In the genomic region with DNA sequence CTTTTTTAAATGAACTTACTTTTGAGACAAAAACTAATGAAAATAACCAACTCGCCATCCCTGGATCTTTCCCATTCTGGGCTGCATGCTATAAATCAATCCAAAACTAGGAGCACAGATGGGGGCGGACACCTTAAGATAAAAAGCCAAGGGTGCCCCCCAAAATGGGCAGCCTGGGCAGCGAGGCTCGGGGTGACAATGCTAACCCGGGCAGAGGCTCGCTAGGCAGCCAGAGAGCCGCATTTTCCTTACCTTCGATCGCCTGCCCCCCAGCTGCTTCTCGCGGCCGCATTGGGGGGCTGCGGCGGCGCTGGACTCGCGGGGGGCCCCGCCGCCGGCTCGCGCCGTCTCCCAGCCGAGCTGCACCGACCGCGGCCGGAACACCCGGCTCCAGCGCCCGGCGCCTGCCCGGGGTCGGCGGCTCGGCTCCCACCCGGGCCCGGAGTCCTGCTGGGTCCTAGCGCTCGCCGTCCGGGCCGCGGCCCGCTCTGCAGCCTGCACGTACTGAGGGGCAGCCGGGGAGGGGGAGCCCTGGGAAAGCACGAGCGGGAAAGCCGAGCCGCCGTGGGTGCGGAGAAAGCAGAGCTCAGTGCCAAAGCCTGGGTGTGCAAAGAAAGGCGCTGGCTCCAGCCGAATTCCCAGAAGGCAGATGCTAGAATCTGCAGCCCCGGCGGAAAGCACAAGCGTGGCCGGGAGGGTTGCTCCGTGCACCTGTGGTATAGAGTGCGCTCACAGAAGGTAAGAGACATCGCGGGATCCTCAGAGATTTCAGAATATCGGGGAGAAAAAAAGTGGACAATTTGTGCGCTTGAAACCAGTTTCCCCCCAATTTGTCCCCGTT, we compare ENCODE assay signal across 8 mouse cellular contexts. TPM values are rescaled to one million over a fixed set of nuclear protein-coding genes. Genes with fewer than 3 reads are reported as not detected.
A peak's percentile ranks its signal among the peaks of the same experiment; 100 is the strongest.
DNase-seq lines count a peak whose midpoint lies in the region; ATAC-seq and TF ChIP-seq lines count a peak whose summit lies in the region.

TSS of gene Foxn3 (minus strand) at position 364 of the 841 bp plus-strand sequence.

- H3K9ac ChIP-seq in ES-Bruce4 (ENCODE audit: low read depth, poor library complexity, severe bottlenecking): peak within 1 kb of the TSS; percentile 89
- H3K9ac ChIP-seq in forebrain, embryonic 13.5 days: peak within 1 kb of the TSS; percentile 93
- H3K9ac ChIP-seq in heart, embryonic 16.5 days (ENCODE audit: low read length): peak within 1 kb of the TSS; percentile 96
- H3K9ac ChIP-seq in liver, embryonic 16.5 days (ENCODE audit: low read depth, low read length): peak within 1 kb of the TSS; percentile 80
- peak within 1 kb of the TSS; percentile 75 for H3K9ac ChIP-seq in neural tube, embryonic 13.5 days
- H3K9ac ChIP-seq in stomach, postnatal 0 days (ENCODE audit: low read length): peak within 1 kb of the TSS; percentile 76

- TF ChIP-seq POLR2A in ES-Bruce4 (IDR thresholded peaks at IDR 0.05; ENCODE audit: insufficient read depth, low read length): no peak

- TF ChIP-seq EP300 in ES-Bruce4 (IDR thresholded peaks at IDR 0.05; ENCODE audit: insufficient read depth, low read depth, low read length): no peak
- no peak for TF ChIP-seq EP300 in stomach, postnatal 0 days (optimal IDR thresholded peaks at IDR 0.05)

- peak within 1 kb of the TSS; percentile 72 for H3K4me2 ChIP-seq in forebrain, embryonic 13.5 days
- peak within 1 kb of the TSS; percentile 84 for H3K4me2 ChIP-seq in heart, embryonic 16.5 days (ENCODE audit: low read depth, low read length)
- peak within 1 kb of the TSS; percentile 88 for H3K4me2 ChIP-seq in liver, embryonic 16.5 days (ENCODE audit: low read depth, low read length)
- H3K4me2 ChIP-seq in neural tube, embryonic 13.5 days: peak within 1 kb of the TSS; percentile 56
- peak within 1 kb of the TSS; percentile 88 for H3K4me2 ChIP-seq in stomach, postnatal 0 days (replicated peaks; ENCODE audit: low read depth)

- under 1% methylated on average over 63 of the region's 66 CpGs for WGBS in forebrain, embryonic 13.5 days
- under 1% methylated on average over 65 of the region's 66 CpGs for WGBS in heart, embryonic 16.5 days
- WGBS in liver, embryonic 16.5 days (ENCODE audit: insufficient replicate concordance): under 1% methylated on average over 61 of the region's 66 CpGs
- under 1% methylated on average over 66 of the region's 66 CpGs for WGBS in neural tube, embryonic 13.5 days
- WGBS in stomach, postnatal 0 days: under 1% methylated on average over 64 of the region's 66 CpGs

- DNase-seq in kidney, postnatal 25 days: peak; percentile 71 to 87
- DNase-seq in stomach, postnatal 0 days (ENCODE audit: low spot score): peak; percentile 80

- no peaks in the 10 kb centered on the region for H3K4me1 ChIP-seq in ES-Bruce4 (ENCODE audit: control insufficient read depth, insufficient read depth, low read length)
- peaks cover 29% of the 10 kb centered on the region for H3K4me1 ChIP-seq in forebrain, embryonic 13.5 days
- peaks cover 36% of the 10 kb centered on the region for H3K4me1 ChIP-seq in heart, embryonic 16.5 days (ENCODE audit: control insufficient read depth, insufficient read depth, low read length)
- peaks cover 23% of the 10 kb centered on the region for H3K4me1 ChIP-seq in liver, embryonic 16.5 days (ENCODE audit: control insufficient read depth, low read depth, low read length)
- H3K4me1 ChIP-seq in neural tube, embryonic 13.5 days (replicated peaks): peaks cover 35% of the 10 kb centered on the region
- 0 out of 2 replicates have a peak, but pooled peaks cover 2% of the 10 kb centered on the region for H3K4me1 ChIP-seq in stomach, postnatal 0 days (replicated peaks; ENCODE audit: control insufficient read depth, insufficient read depth)

- TF ChIP-seq CTCF in ES-Bruce4 (IDR thresholded peaks at IDR 0.05; ENCODE audit: low read depth, low read length): no peak
- no peak for TF ChIP-seq CTCF in stomach, postnatal 0 days (IDR thresholded peaks at IDR 0.05; ENCODE audit: low read depth)

- peak within 1 kb of the TSS; percentile 80 for H3K4me3 ChIP-seq in ES-Bruce4 (ENCODE audit: low read depth, low read length)
- H3K4me3 ChIP-seq in forebrain, embryonic 13.5 days: peak within 1 kb of the TSS; percentile 88
- peak within 1 kb of the TSS; percentile 90 for H3K4me3 ChIP-seq in heart, embryonic 16.5 days (ENCODE audit: low read length)
- H3K4me3 ChIP-seq in liver, embryonic 16.5 days (ENCODE audit: low read depth, low read length): peak within 1 kb of the TSS; percentile 77
- peak within 1 kb of the TSS; percentile 55 for H3K4me3 ChIP-seq in neural tube, embryonic 13.5 days
- peak within 1 kb of the TSS; percentile 83 for H3K4me3 ChIP-seq in stomach, postnatal 0 days (ENCODE audit: low read depth, low read length)

- peak; percentile 77 for ATAC-seq in cerebellum, adult (ENCODE audit: insufficient number of reproducible peaks, low FRiP score, low TSS enrichment)
- peak; percentile 95 for ATAC-seq in forebrain, embryonic 13.5 days
- ATAC-seq in heart, embryonic 16.5 days (replicated peaks; ENCODE audit: extremely low read depth, insufficient read depth, low FRiP score): peak; percentile 87
- ATAC-seq in liver, embryonic 16.5 days (ENCODE audit: low read depth): peak; percentile 80
- ATAC-seq in neural tube, embryonic 13.5 days (ENCODE audit: low read depth): peak; percentile 94
- peak; percentile 80 for ATAC-seq in stomach, postnatal 0 days (ENCODE audit: low FRiP score, low TSS enrichment)

- H3K9me3 ChIP-seq in ES-Bruce4 (replicated peaks; ENCODE audit: control insufficient read depth, insufficient read depth, low read length, poor library complexity, severe bottlenecking): no peaks in the 10 kb centered on the region
- H3K9me3 ChIP-seq in forebrain, embryonic 13.5 days (replicated peaks): no peaks in the 10 kb centered on the region
- H3K9me3 ChIP-seq in heart, embryonic 16.5 days (replicated peaks; ENCODE audit: control insufficient read depth, low read length): no peaks in the 10 kb centered on the region
- no peaks in the 10 kb centered on the region for H3K9me3 ChIP-seq in liver, embryonic 16.5 days (replicated peaks; ENCODE audit: control insufficient read depth, low read length)
- H3K9me3 ChIP-seq in neural tube, embryonic 13.5 days: no peaks in the 10 kb centered on the region
- no peaks in the 10 kb centered on the region for H3K9me3 ChIP-seq in stomach, postnatal 0 days (ENCODE audit: control insufficient read depth, low read length)

- H3K27ac ChIP-seq in ES-Bruce4 (ENCODE audit: insufficient read depth, low read length): no peak within 1 kb of the TSS
- H3K27ac ChIP-seq in forebrain, embryonic 13.5 days: peak within 1 kb of the TSS; percentile 94
- peak within 1 kb of the TSS; percentile 89 for H3K27ac ChIP-seq in heart, embryonic 16.5 days (ENCODE audit: low read length)
- H3K27ac ChIP-seq in liver, embryonic 16.5 days (ENCODE audit: low read length): peak within 1 kb of the TSS; percentile 74
- peak within 1 kb of the TSS; percentile 88 for H3K27ac ChIP-seq in neural tube, embryonic 13.5 days (replicated peaks)
- H3K27ac ChIP-seq in stomach, postnatal 0 days (replicated peaks): peak within 1 kb of the TSS; percentile 89

- no peaks in the 10 kb centered on the region for H3K36me3 ChIP-seq in ES-Bruce4 (ENCODE audit: control insufficient read depth, insufficient read depth, low read length, poor library complexity, severe bottlenecking)
- H3K36me3 ChIP-seq in forebrain, embryonic 13.5 days (ENCODE audit: poor library complexity, severe bottlenecking): no peaks in the 10 kb centered on the region
- no peaks in the 10 kb centered on the region for H3K36me3 ChIP-seq in heart, embryonic 16.5 days (ENCODE audit: control insufficient read depth, insufficient read depth)
- no peaks in the 10 kb centered on the region for H3K36me3 ChIP-seq in liver, embryonic 16.5 days (ENCODE audit: control insufficient read depth, insufficient read depth)
- H3K36me3 ChIP-seq in neural tube, embryonic 13.5 days: no peaks in the 10 kb centered on the region
- H3K36me3 ChIP-seq in stomach, postnatal 0 days (ENCODE audit: control insufficient read depth, insufficient read depth, low read length): no peaks in the 10 kb centered on the region

- H3K27me3 ChIP-seq in ES-Bruce4 (ENCODE audit: control insufficient read depth, insufficient read depth, low read length, poor library complexity, severe bottlenecking): no peaks in the 10 kb centered on the region
- H3K27me3 ChIP-seq in forebrain, embryonic 13.5 days: no peaks in the 10 kb centered on the region
- no peaks in the 10 kb centered on the region for H3K27me3 ChIP-seq in heart, embryonic 16.5 days (ENCODE audit: control insufficient read depth, insufficient read depth, low read length)
- no peaks in the 10 kb centered on the region for H3K27me3 ChIP-seq in liver, embryonic 16.5 days (ENCODE audit: control insufficient read depth, insufficient read depth, low read depth, low read length)
- peaks cover 5% of the 10 kb centered on the region; the same call in 1 of the 2 replicates for H3K27me3 ChIP-seq in neural tube, embryonic 13.5 days
- no peaks in the 10 kb centered on the region for H3K27me3 ChIP-seq in stomach, postnatal 0 days (ENCODE audit: control insufficient read depth, insufficient read depth, low read length)

RNA-seq across cellular contexts. Expression of gene Foxn3, which starts in this region (rescaled TPM):
- polyA plus RNA-seq in ES-Bruce4 (2011; ENCODE audit: insufficient read depth, insufficient read length, low read depth, missing spikeins): 61.0 and 68.4 TPM in 2 replicates
- 79.3 and 83.5 TPM in 2 replicates for polyA plus RNA-seq in forebrain, embryonic 13.5 days (2015; fragmentation: Nextera tagmentation; extraction: Ambion mirVana)
- 52.1 and 57.2 TPM in 2 replicates for polyA plus RNA-seq in heart, embryonic 16.5 days (2015; fragmentation: Nextera tagmentation; extraction: Ambion mirVana)
- polyA plus RNA-seq in liver, embryonic 16.5 days (2015; fragmentation: Nextera tagmentation; extraction: Ambion mirVana): 18.6 and 23.5 TPM in 2 replicates
- 70.0 and 74.5 TPM in 2 replicates for polyA plus RNA-seq in neural tube, embryonic 13.5 days (2015; fragmentation: Nextera tagmentation; extraction: Ambion mirVana)
- 40.1 and 44.1 TPM in 2 replicates for polyA plus RNA-seq in stomach, postnatal 0 days (2015; fragmentation: Nextera tagmentation; extraction: Ambion mirVana)
